Mouse (Mus musculus) ES-E14 (cell line): Measurements from ENCODE around the gene Wnt9b. TPM values are rescaled to one million over a fixed set of nuclear protein-coding genes. Genes with fewer than 3 reads are reported as not detected.

Experiments used
- DNase-seq: peaks from one replicate; pipeline ENCODE4 v3.0.0-alpha.2; 2013; ENCODE audit warnings: low read depth, low spot score
- H3K27ac ChIP-seq: 2 replicates; pipeline ENCODE4 v1.5.1; 2012; ENCODE audit warnings: low read depth, mild to moderate bottlenecking, low read length, moderate library complexity, mixed read lengths; ENCODE audit not compliant: poor library complexity, insufficient read depth, severe bottlenecking
- H3K36me3 ChIP-seq: 2 replicates; pipeline ENCODE4 v1.6.1; 2012; ENCODE audit warnings: mild to moderate bottlenecking, low read length, moderate library complexity, mixed read lengths; ENCODE audit not compliant: control insufficient read depth, poor library complexity, insufficient read depth, severe bottlenecking
- H3K4me1 ChIP-seq, 2 experiments: fragments of 150-350 bp in 1 of 2; sonication (generic) in 1 of 2; 2 replicates each; pipeline ENCODE4 v1.6.1; 2012; ENCODE audit warnings: low read length in 2 of 2, mild to moderate bottlenecking in 1 of 2, mixed read lengths in 1 of 2; ENCODE audit not compliant: control insufficient read depth in 2 of 2, insufficient read depth in 2 of 2, poor library complexity in 1 of 2
- H3K4me3 ChIP-seq, 2 experiments: fragments of 150-350 bp in 1 of 2; sonication (generic) in 1 of 2; 2 replicates each; pipeline ENCODE4 v1.5.1; 2012; ENCODE audit warnings: low read length in 2 of 2, low read depth in 1 of 2, mild to moderate bottlenecking in 1 of 2, mixed read lengths in 1 of 2; ENCODE audit not compliant: insufficient read depth in 1 of 2, poor library complexity in 1 of 2, severe bottlenecking in 1 of 2
- H3K9ac ChIP-seq: 2 replicates; pipeline ENCODE4 v1.6.1; 2012; ENCODE audit warnings: low read depth, mild to moderate bottlenecking, low read length, mixed read lengths; ENCODE audit not compliant: poor library complexity, insufficient read depth, severe bottlenecking
- H3K9me3 ChIP-seq: fragments of 150-350 bp; sonication (generic); 2 replicates; pipeline ENCODE4 v1.6.1; 2012; ENCODE audit warnings: low read depth, mild to moderate bottlenecking, low read length; ENCODE audit not compliant: control insufficient read depth, insufficient read depth
- CHD2 ChIP-seq: IDR thresholded peaks from 2 replicates; pipeline ENCODE4 v1.6.1; 2014; ENCODE audit warnings: mild to moderate bottlenecking, low read depth, low read length, inconsistent platforms
- HCFC1 ChIP-seq: IDR thresholded peaks from 2 replicates; pipeline ENCODE4 v1.6.1; 2012; ENCODE audit warnings: low read length, inconsistent platforms, borderline replicate concordance; ENCODE audit not compliant: insufficient read depth
- MAFK ChIP-seq: IDR thresholded peaks from 2 replicates; pipeline ENCODE4 v1.6.1; 2014; ENCODE audit warnings: mild to moderate bottlenecking, low read depth, low read length, inconsistent platforms; ENCODE audit not compliant: insufficient read depth
- ZC3H11A ChIP-seq: IDR thresholded peaks from 2 replicates; pipeline ENCODE4 v1.6.1; 2012; ENCODE audit warnings: low read depth, mild to moderate bottlenecking, inconsistent platforms, low read length, borderline replicate concordance
- ZNF384 ChIP-seq: IDR thresholded peaks from 2 replicates; pipeline ENCODE4 v1.6.1; 2012; ENCODE audit warnings: low read depth, low read length, inconsistent platforms
- in situ Hi-C, 2 experiments: fragments of 600-800 bp; cut with MboI; formaldehyde crosslinking; loops; one replicate each; pipeline ENCODE4 v1.15.1; 2025; ENCODE audit warnings: low sequenced_read_pairs in 2 of 2, inconsistent platforms in 1 of 2; ENCODE audit not compliant: unreplicated experiment in 2 of 2
- total RNA-seq: library from RNA; depleted of rRNA; stranded (reverse); fragments of 300-350 nt; gene quantifications from 2 replicates; pipeline ENCODE4 v1.2.3, GENCODE M21; 2012; rRNA removed

Wnt9b gene
- total RNA-seq, 1 experiment: 0.09 TPM

- in situ Hi-C loops: no loop called here
- Histone ChIP-seq H3K4me1 (no peaks in the 10 kb centered on the region), H3K36me3 (peaks cover 49% of the 10 kb centered on the region), H3K9me3 (no peaks in the 10 kb centered on the region), H3K9ac (no peak overlapping the region), H3K27ac (no peak overlapping the region), H3K4me3 (no peak overlapping the region)
- no peak for DNase-seq
- TF ChIP-seq MAFK (no peak), HCFC1 (no peak), CHD2 (no peak), ZNF384 (no peak), ZC3H11A (no peak)
Measured at GRCm38 (mm10) chr11:103683667-103684334, 65.8 kb downstream of the Wnt9b start.

Other genes with a start within 250 kb of the Wnt9b start
- gene Lrrc37a, start 245.2 kb downstream of the Wnt9b start, total RNA-seq: not detected in 2 replicates
- under 0.01 and 0.04 TPM in 2 replicates for gene Gm884, start 128.7 kb downstream of the Wnt9b start, total RNA-seq
- gene Lyzl6, start 110.9 kb downstream of the Wnt9b start, total RNA-seq: not detected in 2 replicates
- gene Rprml, start 100.3 kb downstream of the Wnt9b start, total RNA-seq: 0.49 and 0.63 TPM in 2 replicates
- 47.6 and 70.2 TPM in 2 replicates for gene Gosr2, start 51.9 kb downstream of the Wnt9b start, total RNA-seq
- 6.0 and 7.5 TPM in 2 replicates for gene Wnt3, start 24.3 kb upstream of the Wnt9b start, total RNA-seq
- 47.5 and 55.0 TPM in 2 replicates for gene Nsf, start 204.2 kb upstream of the Wnt9b start, total RNA-seq
- gene Arf2, start 216.9 kb upstream of the Wnt9b start, total RNA-seq: 14.3 and 25.2 TPM in 2 replicates